Mouse (Mus musculus) testis, adult 2 months (tissue): ENCODE measurements at regions not wholly inside any gene's neighbourhood (a gene's known extent, or its start where the extent isn't known, plus 50 kb on each side); places are given as distances from the start of the nearest gene placed in this dataset.

Source experiments
- CTCF ChIP-seq: fragments of 200-500 bp; IDR thresholded peaks from 2 replicates; pipeline ENCODE4 v1.5.1; 2012; ENCODE audit warnings: low read depth, mild to moderate bottlenecking, inconsistent platforms, low read length, moderate library complexity; ENCODE audit not compliant: control insufficient read depth, insufficient read depth, insufficient replicate concordance
- POLR2A ChIP-seq: fragments of 200-500 bp; IDR thresholded peaks from 2 replicates; pipeline ENCODE4 v1.6.1; 2012; ENCODE audit warnings: low read depth, mild to moderate bottlenecking, inconsistent platforms, low read length, moderate library complexity; ENCODE audit not compliant: control insufficient read depth

DNA sequence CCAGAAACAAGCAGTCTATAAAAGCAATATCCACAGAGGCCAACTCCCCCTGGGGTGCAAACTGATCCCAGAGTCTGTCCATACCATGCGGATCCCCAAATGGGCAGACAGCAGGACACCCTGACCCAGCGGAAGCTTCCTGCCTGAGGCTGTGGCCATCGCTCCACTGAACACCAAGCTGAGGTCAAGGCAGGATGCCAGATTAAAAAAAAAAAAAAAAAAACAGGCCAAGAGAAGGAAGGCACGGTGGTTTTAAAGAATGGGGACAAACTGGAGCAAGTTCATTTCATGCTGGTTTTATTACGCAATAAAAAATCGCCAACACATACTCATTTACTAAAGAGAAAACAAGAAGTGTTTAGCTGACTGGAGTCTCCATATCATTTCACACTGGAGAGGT, 156.5 kb upstream of the Gmds start:
- no peak for TF ChIP-seq POLR2A
- TF ChIP-seq CTCF, result no peak
